Mouse (Mus musculus) yolk sac, embryonic 10.5 days (tissue): ENCODE data around the gene Babam2.

Source experiments
- DNase-seq: peaks from one replicate; pipeline ENCODE4 v3.0.0-alpha.2; 2017; ENCODE audit warnings: low spot score

The Babam2 gene

GRCm38 (mm10) chr5:31697644-31698296 is at the start of gene Babam2:
TSS of gene Babam2 (plus strand) at chr5:31697684.
- DNase-seq: peak; percentile 94

GRCm38 (mm10) chr5:31650518-31651288 is 46.8 kb upstream of the Babam2 start:
- DNase-seq: no peak

GRCm38 (mm10) chr5:31655688-31656190 is 41.7 kb upstream of the Babam2 start:
- no peak for DNase-seq

GRCm38 (mm10) chr5:31666176-31666575 is 31.3 kb upstream of the Babam2 start:
- no peak for DNase-seq

DNA sequence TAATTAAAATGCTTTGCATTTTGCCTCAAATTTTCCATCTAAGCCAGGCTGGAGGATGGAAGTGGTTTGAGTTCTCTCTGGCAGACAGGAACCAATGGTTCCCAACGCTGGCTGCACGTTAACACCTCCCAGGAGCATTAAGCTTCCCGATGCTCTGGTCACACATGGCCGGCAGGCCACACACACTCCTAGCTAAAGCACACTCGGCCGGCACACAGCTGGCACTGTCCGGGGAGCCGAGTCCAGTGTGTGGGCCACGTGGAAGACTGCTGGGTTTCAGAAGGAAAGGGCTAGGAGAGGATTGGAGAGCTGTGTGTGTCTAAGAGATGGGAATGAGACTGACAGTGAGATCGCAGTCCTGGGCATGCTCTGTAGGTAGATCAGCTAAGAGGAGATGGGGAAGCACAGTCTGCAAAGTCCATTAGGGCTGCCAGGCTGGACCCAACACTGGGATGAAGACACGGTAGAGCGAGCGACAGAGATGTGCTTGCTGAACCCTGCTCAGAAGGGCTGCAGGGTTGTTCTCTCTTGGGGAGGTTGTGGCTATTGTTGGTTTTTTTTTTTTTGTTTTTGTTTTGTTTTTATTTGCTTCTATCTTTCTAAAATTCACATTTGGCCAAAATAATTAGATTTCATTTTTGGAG is 29.0 kb upstream of the Babam2 start:
- DNase-seq: no peak

GRCm38 (mm10) chr5:31669984-31670383 is 27.5 kb upstream of the Babam2 start:
- DNase-seq: no peak

DNA sequence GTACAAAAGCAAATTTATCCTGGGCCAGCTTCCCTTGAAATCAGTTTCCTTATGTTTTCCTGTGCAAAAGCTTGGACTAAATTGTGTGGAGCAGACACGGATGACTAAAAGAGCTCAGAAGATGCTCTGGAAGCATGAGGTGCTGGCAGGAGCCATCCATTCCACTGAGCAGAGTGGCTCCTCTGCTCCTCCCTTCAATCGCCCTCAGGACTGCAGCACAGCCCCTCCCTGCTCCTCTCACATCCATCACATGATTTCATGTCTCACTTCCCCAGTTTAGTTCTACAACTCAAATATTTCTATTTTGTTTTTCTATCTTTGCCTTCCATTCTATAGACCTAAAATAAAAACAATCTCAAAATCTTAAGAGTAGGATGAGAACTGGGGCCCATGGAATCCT is 26.3 kb upstream of the Babam2 start:
- no peak for DNase-seq

DNA sequence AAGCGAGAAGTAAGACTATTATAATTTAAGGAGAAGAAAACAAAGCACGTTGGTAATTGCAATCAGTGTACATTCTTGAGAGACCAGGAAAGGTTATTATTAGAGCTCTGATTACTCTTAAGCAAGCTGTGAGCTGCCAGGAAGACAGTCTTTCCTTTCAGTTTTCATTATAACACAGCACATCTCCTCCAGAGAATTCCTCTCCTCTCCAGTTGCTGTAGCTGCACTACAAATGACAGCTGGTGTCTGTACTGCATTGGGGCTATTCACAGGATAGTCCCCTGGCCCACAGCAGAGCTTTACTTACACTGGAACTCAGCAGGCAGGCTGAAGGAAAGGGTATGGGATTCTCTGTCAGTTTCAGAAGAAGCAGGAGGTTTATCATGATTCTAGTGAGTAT is 24.1 kb upstream of the Babam2 start:
- DNase-seq: no peak

DNA sequence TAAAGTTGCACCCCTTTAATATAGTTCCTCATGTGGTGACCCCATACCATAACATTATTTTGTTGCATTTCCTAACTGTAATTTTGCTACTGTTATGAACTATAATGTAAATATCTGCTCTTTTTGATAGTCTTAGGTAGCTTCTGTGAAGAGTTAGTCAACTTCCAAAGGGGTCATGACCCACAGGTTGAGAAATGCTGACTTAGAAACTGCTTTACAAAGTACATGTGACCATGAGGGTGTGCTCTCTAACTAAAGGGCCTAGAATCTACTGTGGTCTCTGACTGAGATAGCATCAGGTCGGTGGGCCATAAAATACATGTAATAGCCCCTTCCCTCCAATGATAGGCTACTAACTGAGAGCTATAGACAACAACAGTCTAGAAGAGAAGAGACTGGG is 19.5 kb upstream of the Babam2 start:
- DNase-seq: peak; percentile 7

DNA sequence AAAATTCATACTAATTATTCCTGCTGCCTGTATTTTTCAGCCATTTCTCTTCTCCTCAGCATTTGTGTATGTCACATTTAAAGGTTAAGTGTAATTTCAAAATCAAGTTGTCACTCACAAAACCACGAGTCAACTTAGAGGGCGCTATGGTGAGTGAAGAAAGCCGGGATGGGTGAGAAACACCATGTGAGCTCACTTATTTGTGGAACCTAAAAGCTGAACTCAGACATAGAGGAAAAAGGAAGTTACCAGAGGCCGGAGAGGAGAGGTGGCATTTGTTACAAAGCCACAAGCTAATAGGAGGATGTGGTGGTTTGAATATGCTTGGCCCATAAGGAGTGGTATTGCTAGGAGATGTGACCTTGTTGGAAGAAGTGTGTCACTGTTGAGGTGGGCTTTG is 17.3 kb upstream of the Babam2 start:
- no peak for DNase-seq

GRCm38 (mm10) chr5:31682305-31682704 is 15.2 kb upstream of the Babam2 start:
- no peak for DNase-seq

GRCm38 (mm10) chr5:31686040-31686439 is 11.4 kb upstream of the Babam2 start:
- DNase-seq: peak; percentile 25

- no peak for DNase-seq
These were observed 9.5 kb upstream of the Babam2 start for GRCm38 (mm10) chr5:31687972-31688371.

DNA sequence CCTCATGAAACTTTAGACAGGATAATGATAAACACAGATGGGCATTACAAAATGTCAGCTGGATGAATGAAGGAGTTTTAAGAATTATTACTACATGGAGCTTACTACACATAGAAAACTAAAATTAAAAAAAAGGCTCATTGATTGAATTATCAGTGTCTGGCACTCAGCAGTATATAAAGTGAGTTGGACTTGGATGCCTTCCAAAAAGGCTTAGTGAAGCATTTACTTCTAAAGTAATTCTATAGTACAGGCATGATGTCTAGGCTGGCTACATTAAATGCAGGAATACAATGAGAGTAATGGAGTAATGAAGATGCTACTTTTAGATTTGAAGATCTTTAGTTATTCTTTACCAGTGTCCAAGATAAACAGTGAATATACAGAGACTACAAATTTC is 4.3 kb upstream of the Babam2 start:
- DNase-seq: no peak

DNA sequence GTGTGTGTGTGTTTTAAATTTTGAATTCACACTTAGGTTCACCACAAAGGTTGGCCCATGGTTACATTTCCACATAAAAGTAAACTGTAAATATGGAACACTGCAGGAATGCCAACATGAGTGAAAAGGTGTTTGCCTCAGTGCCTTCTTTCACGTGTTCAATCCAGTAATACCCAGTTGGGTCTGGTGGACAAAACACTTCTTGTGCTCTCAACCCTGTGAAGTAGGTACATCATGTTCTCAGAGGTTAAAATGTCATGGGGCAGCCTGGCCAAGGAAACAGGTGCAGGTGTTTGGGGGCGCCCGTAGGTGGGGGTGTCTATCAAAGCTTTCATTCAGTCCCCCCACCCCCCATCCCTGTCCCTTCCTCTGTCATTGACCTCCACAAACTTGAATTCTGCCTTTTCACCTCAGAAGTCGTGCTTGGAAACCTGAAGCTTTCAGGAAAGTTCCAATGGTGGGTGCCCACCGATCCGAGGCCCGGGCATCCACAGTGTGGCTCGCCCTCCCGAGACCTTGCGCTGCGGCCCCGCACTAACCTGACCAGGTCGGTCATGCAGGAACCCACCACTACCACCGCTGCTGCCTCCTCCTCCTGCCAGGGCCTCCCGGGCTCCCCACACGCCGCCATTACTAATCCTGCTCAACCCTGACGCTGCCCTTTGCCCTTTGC is 377 bp upstream of the Babam2 start, which contains the start of gene Rbks:
Gene Rbks (minus strand): TSS at position 657 of the 673 bp plus-strand sequence.
- DNase-seq: no peak

- peak; percentile 65 for DNase-seq
These were observed 828 bp downstream of the Babam2 start for GRCm38 (mm10) chr5:31698297-31698726.

DNA sequence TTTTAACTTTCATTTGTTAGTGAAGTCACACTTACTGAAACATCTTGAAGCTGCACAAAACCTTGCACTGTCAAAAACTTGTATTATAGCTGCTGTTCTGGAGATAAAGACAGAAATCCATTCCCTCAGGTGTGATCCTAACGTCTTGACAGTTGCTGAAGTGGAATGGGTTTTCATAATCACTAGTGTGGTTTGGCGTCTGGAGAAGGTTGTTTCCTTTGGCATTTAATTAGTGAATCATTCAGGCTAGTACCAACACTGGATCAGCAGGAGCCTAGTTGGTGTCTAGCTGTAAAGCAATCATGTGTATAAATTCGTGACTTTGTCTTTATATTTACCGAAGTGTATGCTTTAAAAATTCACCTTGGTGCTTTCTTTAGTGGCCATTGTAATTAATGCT is 1.4 kb downstream of the Babam2 start:
- DNase-seq: no peak

GRCm38 (mm10) chr5:31699397-31699796 is 1.9 kb downstream of the Babam2 start:
- DNase-seq: no peak

- DNase-seq: no peak
These were observed 7.5 kb downstream of the Babam2 start for GRCm38 (mm10) chr5:31704971-31705370.

GRCm38 (mm10) chr5:31706826-31707225 is 9.3 kb downstream of the Babam2 start:
- no peak for DNase-seq

- no peak for DNase-seq
These were observed 11.9 kb downstream of the Babam2 start for GRCm38 (mm10) chr5:31709389-31709788.

DNA sequence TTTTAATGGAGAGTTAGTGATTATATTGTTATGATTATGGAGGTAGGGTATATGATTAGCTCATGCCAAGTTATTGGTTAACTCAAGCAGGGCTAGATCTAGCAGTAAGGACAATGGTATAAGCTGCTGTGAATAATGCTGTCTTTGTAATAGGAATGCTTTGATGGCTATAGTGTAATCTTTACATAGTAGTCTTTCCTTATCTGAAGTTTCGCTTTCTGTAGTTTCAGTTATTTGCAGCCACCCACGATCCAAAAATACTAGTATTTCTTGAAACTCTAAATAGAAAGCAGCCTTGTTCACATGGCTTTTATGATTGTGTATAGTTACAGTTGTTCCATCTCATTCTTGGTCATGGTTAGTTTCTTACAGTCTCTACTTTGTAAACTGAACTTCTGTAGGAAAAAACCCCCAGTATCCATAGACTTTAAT is 15.8 kb downstream of the Babam2 start:
- no peak for DNase-seq
